Comparison of ENCODE assay signal across 8 mouse cellular contexts in the genomic region with DNA sequence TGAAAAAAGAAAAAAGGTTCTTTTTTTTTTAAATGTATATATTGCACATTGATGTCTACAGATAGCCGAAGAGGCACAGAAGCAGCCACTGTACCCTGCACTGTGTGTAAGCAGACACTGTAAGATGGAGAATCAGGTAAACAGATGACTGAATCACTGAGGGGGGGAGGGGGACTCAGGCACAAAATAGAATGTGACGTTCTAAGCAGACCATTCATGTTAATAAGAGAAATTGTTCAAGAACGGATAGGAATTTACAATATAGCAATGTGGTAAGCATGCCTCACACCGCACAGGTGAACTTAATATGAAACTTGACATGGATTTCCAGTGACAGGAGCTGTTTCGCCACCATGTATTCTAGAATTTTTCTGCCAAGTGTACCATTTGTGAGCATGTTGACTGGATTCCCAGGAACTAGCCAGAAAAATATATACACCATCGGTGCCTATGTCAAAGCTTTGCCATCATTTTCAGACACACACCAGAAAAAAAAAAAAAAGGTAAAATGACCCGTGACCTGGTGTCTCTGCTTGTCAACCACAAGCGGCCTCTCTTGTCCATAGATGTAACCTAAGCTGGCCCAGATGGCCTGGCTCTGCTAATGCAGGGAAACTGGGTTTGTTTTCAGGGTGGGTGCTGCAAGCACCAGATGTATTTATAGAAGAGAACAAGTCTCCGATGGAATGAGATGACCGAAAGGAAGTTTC. TPM values are rescaled to one million over a fixed set of nuclear protein-coding genes. Genes with fewer than 3 reads are reported as not detected.
A peak's percentile ranks its signal among the peaks of the same experiment; 100 is the strongest.
DNase-seq lines count a peak whose midpoint lies in the region; ATAC-seq and TF ChIP-seq lines count a peak whose summit lies in the region.

No protein-coding gene starts in this region.

- ATAC-seq in CD4-positive, CD25-positive, alpha-beta regulatory T cell, adult 4 months = no peak
- no peak for ATAC-seq in forebrain, embryonic 11.5 days (replicated peaks; ENCODE audit: low FRiP score)
- ATAC-seq in limb, embryonic 14.5 days (ENCODE audit: low FRiP score, low read depth) = no peak
- ATAC-seq in neural tube, embryonic 14.5 days (ENCODE audit: low read depth) = no peak
- ATAC-seq in erythroid progenitor cell, adult 5-6 weeks (replicated peaks; ENCODE audit: low FRiP score, poor library complexity, severe bottlenecking) = no peak

- in situ Hi-C loops in CH12.LX (cut with MboI; ENCODE audit: low pct_ligation_motif_present, low pct_unique_long_range_greater_than_20kb, low sequenced_read_pairs) = no loop called here

- no peak for TF ChIP-seq CTCF in CH12.LX (conservative IDR thresholded peaks at IDR 0.05 in 1 of 2, IDR thresholded peaks at IDR 0.05 in 1 of 2; ENCODE audit: low read depth in 2 of 2, low read length in 2 of 2)

- dilution Hi-C loops in CH12.LX (cut with MboI; ENCODE audit: extremely low pct_ligation_motif_present, extremely low pct_unique_long_range_greater_than_20kb, low sequenced_read_pairs) = no loop called here

- no peak; the same call in 1 of the 2 replicates for TF ChIP-seq EP300 in CH12.LX (IDR thresholded peaks at IDR 0.05; ENCODE audit: low read length)

- no peak; the same call in 1 of the 2 replicates for TF ChIP-seq RAD21 in CH12.LX (IDR thresholded peaks at IDR 0.05; ENCODE audit: low read depth, low read length)

- H3K79me2 ChIP-seq in CH12.LX (replicated peaks; ENCODE audit: control insufficient read depth, extremely low read depth, insufficient read depth, poor library complexity, severe bottlenecking) = peaks cover 2% of the 10 kb centered on the region

- H3K36me3 ChIP-seq in CH12.LX (replicated peaks in 1 of 2; ENCODE audit: control insufficient read depth in 1 of 2, insufficient read depth in 1 of 2, low read length in 1 of 2) = no peaks in the 10 kb centered on the region
- no peaks in the 10 kb centered on the region; the same call in 1 of the 2 replicates for H3K36me3 ChIP-seq in forebrain, embryonic 11.5 days (ENCODE audit: control insufficient read depth, insufficient read depth, low read length)
- no peaks in the 10 kb centered on the region for H3K36me3 ChIP-seq in limb, embryonic 14.5 days (ENCODE audit: control insufficient read depth, insufficient read depth, low read length)
- no peaks in the 10 kb centered on the region for H3K36me3 ChIP-seq in neural tube, embryonic 14.5 days (ENCODE audit: control insufficient read depth, insufficient read depth, low read length)

- peak; percentile 66 for DNase-seq in CD4-positive, CD25-positive, alpha-beta regulatory T cell, adult 2 months (ENCODE audit: low read depth, low spot score)
- no peak for DNase-seq in CH12.LX (ENCODE audit: extremely low read depth)
- no peak for DNase-seq in forebrain, embryonic 11.5 days (ENCODE audit: low spot score)
- no peak for DNase-seq in limb, embryonic 14.5 days (ENCODE audit: low spot score)
- no peak for DNase-seq in adrenal gland, adult 18-20 months (ENCODE audit: low spot score in 2 of 2)

- WGBS in forebrain, embryonic 11.5 days = 65% methylated on average over 10 of the region's 10 CpGs
- WGBS in limb, embryonic 14.5 days = 62% methylated on average over 10 of the region's 10 CpGs
- WGBS in neural tube, embryonic 14.5 days = 53% methylated on average over 10 of the region's 10 CpGs

- peak overlapping the region; percentile 60 for H3K4me2 ChIP-seq in CH12.LX (ENCODE audit: insufficient read depth, low read depth, poor library complexity, severe bottlenecking)
- H3K4me2 ChIP-seq in forebrain, embryonic 11.5 days (ENCODE audit: low read depth, low read length, severe bottlenecking) = peak overlapping the region; percentile 59
- H3K4me2 ChIP-seq in limb, embryonic 14.5 days (replicated peaks; ENCODE audit: low read depth, low read length, severe bottlenecking) = peak overlapping the region; percentile 89
- peak overlapping the region; percentile 76 for H3K4me2 ChIP-seq in neural tube, embryonic 14.5 days (ENCODE audit: low read depth, low read length)

- H3K27ac ChIP-seq in CH12.LX (ENCODE audit: insufficient read depth, low read depth) = peak overlapping the region; percentile 47
- H3K27ac ChIP-seq in forebrain, embryonic 11.5 days (ENCODE audit: low read depth, low read length) = no peak overlapping the region
- H3K27ac ChIP-seq in limb, embryonic 14.5 days (replicated peaks; ENCODE audit: low read depth, low read length) = no peak overlapping the region
- H3K27ac ChIP-seq in neural tube, embryonic 14.5 days (ENCODE audit: low read depth, low read length) = peak overlapping the region; percentile 18; the same call in 1 of the 2 replicates

- TF ChIP-seq POLR2A in CH12.LX (IDR thresholded peaks at IDR 0.05; ENCODE audit: low read depth, low read length) = no peak
- TF ChIP-seq POLR2A in limb, embryonic 14.5 days (IDR thresholded peaks at IDR 0.05; ENCODE audit: borderline replicate concordance, extremely low read depth, insufficient read depth, insufficient read length) = no peak

- peak overlapping the region; percentile 64; the same call in 1 of the 2 replicates for H3K9ac ChIP-seq in CH12.LX (ENCODE audit: insufficient read depth, low read depth)
- peak overlapping the region; percentile 28; the same call in 1 of the 2 replicates for H3K9ac ChIP-seq in forebrain, embryonic 11.5 days (ENCODE audit: low read length)
- no peak overlapping the region for H3K9ac ChIP-seq in limb, embryonic 14.5 days (ENCODE audit: low read depth, low read length, severe bottlenecking)
- H3K9ac ChIP-seq in neural tube, embryonic 14.5 days (replicated peaks; ENCODE audit: low read depth, low read length) = peak overlapping the region; percentile 100

- peaks cover 2% of the 10 kb centered on the region for H3K27me3 ChIP-seq in CH12.LX (replicated peaks)
- H3K27me3 ChIP-seq in forebrain, embryonic 11.5 days (ENCODE audit: control insufficient read depth, insufficient read depth, low read length) = no peaks in the 10 kb centered on the region
- H3K27me3 ChIP-seq in limb, embryonic 14.5 days (ENCODE audit: control insufficient read depth, insufficient read depth, low read length) = no peaks in the 10 kb centered on the region
- H3K27me3 ChIP-seq in neural tube, embryonic 14.5 days (ENCODE audit: control insufficient read depth, insufficient read depth, low read length) = no peaks in the 10 kb centered on the region

- no peaks in the 10 kb centered on the region for H3K9me3 ChIP-seq in CH12.LX (replicated peaks; ENCODE audit: low read length)
- H3K9me3 ChIP-seq in forebrain, embryonic 11.5 days (ENCODE audit: control insufficient read depth, low read length) = no peaks in the 10 kb centered on the region; the same call in 1 of the 2 replicates
- no peaks in the 10 kb centered on the region for H3K9me3 ChIP-seq in limb, embryonic 14.5 days (ENCODE audit: control insufficient read depth, low read length)
- H3K9me3 ChIP-seq in neural tube, embryonic 14.5 days (ENCODE audit: control insufficient read depth, low read length) = no peaks in the 10 kb centered on the region

- H3K4me1 ChIP-seq in CH12.LX (ENCODE audit: control insufficient read depth in 1 of 2, insufficient read depth in 2 of 2) = peaks cover 3 to 20% of the 10 kb centered on the region in 2 experiments
- no peaks in the 10 kb centered on the region; the same call in 1 of the 2 replicates for H3K4me1 ChIP-seq in forebrain, embryonic 11.5 days (replicated peaks; ENCODE audit: control insufficient read depth, insufficient read depth, low read length)
- H3K4me1 ChIP-seq in limb, embryonic 14.5 days (ENCODE audit: control insufficient read depth, insufficient read depth, low read length) = peaks cover 5% of the 10 kb centered on the region; the same call in 1 of the 2 replicates
- H3K4me1 ChIP-seq in neural tube, embryonic 14.5 days (ENCODE audit: control insufficient read depth, insufficient read depth, low read length) = peaks cover 5% of the 10 kb centered on the region

- H3K4me3 ChIP-seq in CH12.LX (replicated peaks in 1 of 3; ENCODE audit: low read depth in 2 of 3, low read length in 2 of 3, poor library complexity in 1 of 3) = peak overlapping the region; percentile 7 to 80 (median 69)
- peak overlapping the region; percentile 93 for H3K4me3 ChIP-seq in forebrain, embryonic 11.5 days (ENCODE audit: low read depth, low read length)
- peak overlapping the region; percentile 79; the same call in 1 of the 2 replicates for H3K4me3 ChIP-seq in limb, embryonic 14.5 days (replicated peaks; ENCODE audit: low read length)
- peak overlapping the region; percentile 96 for H3K4me3 ChIP-seq in neural tube, embryonic 14.5 days (ENCODE audit: low read depth, low read length)

TF ChIP-seq in CH12.LX, 34 proteins besides CTCF, POLR2A, EP300 and RAD21 (continues in another document):
- TF ChIP-seq JUND (conservative IDR thresholded peaks at IDR 0.05; ENCODE audit: low read depth, low read length) (no peak), JUN (IDR thresholded peaks at IDR 0.05; ENCODE audit: insufficient read depth, low read depth, low read length) (no peak)

RNA-seq across cellular contexts. Expression of a gene that starts 1.6 kb away (rescaled TPM):
- 100 to 1,000 TPM; 219 to 252 TPM for polyA plus RNA-seq in CD4-positive, CD25-positive, alpha-beta regulatory T cell, adult 4 months (2017; shearing (Covaris generic))
- total RNA-seq in CH12.LX (2012; rRNA removed) (20.8 and 28.9 TPM in 2 replicates), CH12.LX (2014; rRNA removed) (15.8 and 16.6 TPM in 2 replicates)
- polyA plus RNA-seq in CH12.LX (2012; ENCODE audit: insufficient read length, low read depth) = 17.4 and 18.6 TPM in 2 replicates
- 187 and 199 TPM in 2 replicates for polyA plus RNA-seq in forebrain, embryonic 11.5 days (2014; fragmentation: Nextera tagmentation; extraction: Ambion mirVana)
- 34.2 and 40.4 TPM in 2 replicates for polyA plus RNA-seq in limb, embryonic 14.5 days (2012; rRNA removed)
- 37.5 and 38.3 TPM in 2 replicates for polyA plus RNA-seq in limb, embryonic 14.5 days (2014; fragmentation: Nextera tagmentation; extraction: Ambion mirVana)
- 414 and 454 TPM in 2 replicates for polyA plus RNA-seq in neural tube, embryonic 14.5 days (2014; fragmentation: Nextera tagmentation; extraction: Ambion mirVana)
- 58.4 and 68.3 TPM in 2 replicates for total RNA-seq in erythroid progenitor cell, adult 5-6 weeks (2015; ENCODE audit: low replicate concordance)
- 30.5 and 44.0 TPM in 2 replicates for total RNA-seq in erythroid progenitor cell, adult 5-6 weeks (2017; ENCODE audit: low replicate concordance)
- 10 to 100 TPM in 1 of 2 experiments, 1 to 10 TPM in 1; 9.6 to 15.6 TPM for total RNA-seq in adrenal gland, adult 18-20 months (2021)

RNA-seq across cellular contexts. Expression of a gene that starts 48.0 kb away (rescaled TPM):
- polyA plus RNA-seq in CD4-positive, CD25-positive, alpha-beta regulatory T cell, adult 4 months (2017; shearing (Covaris generic)) = not detected
- total RNA-seq in CH12.LX (2012; rRNA removed) = not detected in 2 replicates
- not detected in 2 replicates for total RNA-seq in CH12.LX (2014; rRNA removed)
- polyA plus RNA-seq in CH12.LX (2012; ENCODE audit: insufficient read length, low read depth) = not detected in 2 replicates
- polyA plus RNA-seq in forebrain, embryonic 11.5 days (2014; fragmentation: Nextera tagmentation; extraction: Ambion mirVana) = 0.36 TPM in 1 of 2 replicates, not detected in the other
- 0.29 and 0.38 TPM in 2 replicates for polyA plus RNA-seq in limb, embryonic 14.5 days (2012; rRNA removed)
- polyA plus RNA-seq in limb, embryonic 14.5 days (2014; fragmentation: Nextera tagmentation; extraction: Ambion mirVana) = 0.33 TPM in 1 of 2 replicates, not detected in the other
- polyA plus RNA-seq in neural tube, embryonic 14.5 days (2014; fragmentation: Nextera tagmentation; extraction: Ambion mirVana) = not detected in 2 replicates
- not detected in 2 replicates for total RNA-seq in erythroid progenitor cell, adult 5-6 weeks (2015; ENCODE audit: low replicate concordance)
- not detected in 2 replicates for total RNA-seq in erythroid progenitor cell, adult 5-6 weeks (2017; ENCODE audit: low replicate concordance)
- total RNA-seq in adrenal gland, adult 18-20 months (2021) = not detected

Comparison
In these comparisons a context has a peak if more than half of its experiments do, and no peak if none do; other contexts are left out.
1. H3K27ac ChIP-seq: peak in CH12.LX (single experiment) and neural tube, embryonic 14.5 days (single experiment); none in forebrain, embryonic 11.5 days (single experiment) and limb, embryonic 14.5 days (single experiment).
2. Peak in every context shown above with its lines, with median percentiles within 50 percentile points of each other: H3K4me2 ChIP-seq and H3K4me3 ChIP-seq.